Mouse (Mus musculus) erythroblast, embryonic 14.5 days (primary cell): ENCODE data around the gene Mctp1.

Experiments
- GATA1 ChIP-seq: IDR thresholded peaks from 2 replicates; pipeline ENCODE4 v1.6.1; 2012; ENCODE audit warnings: low read length, inconsistent platforms, mixed read lengths
- TAL1 ChIP-seq: IDR thresholded peaks from 3 replicates; pipeline ENCODE4 v1.6.1; 2012; ENCODE audit warnings: low read length, inconsistent platforms, mixed read lengths

- TF ChIP-seq GATA1 = no peak
- no peak for TF ChIP-seq TAL1
Measured at GRCm38 (mm10) chr13:76896457-76896790, 512.1 kb downstream of the Mctp1 start.
